Mouse (Mus musculus) kidney, postnatal 0 days (tissue): ENCODE measurements around the gene Nme3. TPM values are rescaled to one million over a fixed set of nuclear protein-coding genes. Genes with fewer than 3 reads are reported as not detected.

ENCODE experiments used
- ATAC-seq: fragments of 200-750 bp; cut with Nextera tagmentation; replicated peaks from 2 replicates; pipeline ENCODE4 v1.8.0; 2017; ENCODE audit warnings: low read depth, moderate number of reproducible peaks, moderate TSS enrichment, moderate library complexity; ENCODE audit not compliant: low FRiP score
- DNase-seq: peaks from one replicate; pipeline ENCODE4 v3.0.0-alpha.2; 2016; ENCODE audit warnings: low spot score
- H3K27ac ChIP-seq: fragments of 300-500 bp; sonication (generic); 2 replicates; pipeline ENCODE4 v1.5.1; 2014; ENCODE audit warnings: mild to moderate bottlenecking
- H3K27me3 ChIP-seq: fragments of 300-500 bp; sonication (generic); 2 replicates; pipeline ENCODE4 v1.6.1; 2014; ENCODE audit warnings: low read length, mixed read lengths; ENCODE audit not compliant: insufficient read depth
- H3K36me3 ChIP-seq: fragments of 300-500 bp; sonication (generic); 2 replicates; pipeline ENCODE4 v1.6.1; 2014; ENCODE audit warnings: low read length, mixed read lengths; ENCODE audit not compliant: insufficient read depth
- H3K4me1 ChIP-seq: fragments of 300-500 bp; sonication (generic); replicated peaks from 2 replicates; pipeline ENCODE4 v1.6.1; 2014; ENCODE audit warnings: antibody characterized with exemption, low read length, mixed read lengths; ENCODE audit not compliant: insufficient read depth
- H3K4me2 ChIP-seq: fragments of 300-500 bp; sonication (generic); 2 replicates; pipeline ENCODE4 v1.6.1; 2014; ENCODE audit warnings: mild to moderate bottlenecking, low read length, moderate library complexity, mixed read lengths
- H3K4me3 ChIP-seq: fragments of 300-500 bp; sonication (generic); replicated peaks from 2 replicates; pipeline ENCODE4 v1.5.1; 2014; ENCODE audit warnings: low read depth, low read length
- H3K9ac ChIP-seq: fragments of 300-500 bp; sonication (generic); 2 replicates; pipeline ENCODE4 v1.6.1; 2014; ENCODE audit warnings: low read depth, low read length
- H3K9me3 ChIP-seq: fragments of 300-500 bp; sonication (generic); replicated peaks from 2 replicates; pipeline ENCODE4 v1.6.1; 2016; ENCODE audit warnings: low read length, inconsistent platforms, mixed read lengths
- CTCF ChIP-seq: IDR thresholded peaks from 2 replicates; pipeline ENCODE4 v1.5.1; 2016; ENCODE audit warnings: antibody characterized with exemption, low read depth, mild to moderate bottlenecking, moderate library complexity
- WGBS: fragments of 180-500 bp; shearing (Covaris S2); extraction: QIAGEN DNeasy Blood & Tissue Kit; methylation state at CpG from one replicate; pipeline ENCODE4 v1.1.7; 2014; 5-methylcytosine and 5-hydroxymethylcytosine counted together
- polyA plus RNA-seq: library from polyadenylated mRNA; unstranded; fragments of >200 nt; fragmentation: Nextera tagmentation; extraction: Ambion mirVana; gene quantifications from 2 replicates; pipeline ENCODE4 v1.2.1, GENCODE M21; 2015

Gene Nme3
- polyA plus RNA-seq, 1 experiment from 2014 or later = 93.1 TPM

GRCm38 (mm10) chr17:24861785-24862184 lies 34.5 kb upstream of the Nme3 start:
- no peak overlapping the region for H3K27ac ChIP-seq
- DNase-seq (no peak), ATAC-seq (no peak)
- no peaks in the 10 kb centered on the region for H3K9me3 ChIP-seq
- no peak for TF ChIP-seq CTCF
- no peak overlapping the region for H3K4me2 ChIP-seq
- WGBS = 89% methylated on average over 3 of the region's 3 CpGs
- no peaks in the 10 kb centered on the region for H3K27me3 ChIP-seq
- no peaks in the 10 kb centered on the region for H3K4me1 ChIP-seq
- H3K36me3 ChIP-seq = peaks cover 35% of the 10 kb centered on the region
- no peak overlapping the region for H3K9ac ChIP-seq
- H3K4me3 ChIP-seq = no peak overlapping the region

GRCm38 (mm10) chr17:24865776-24866175 lies 30.5 kb upstream of the Nme3 start, which contains the start of gene Igfals:
TSS of gene Igfals (plus strand) at chr17:24865997.
- no peak within 1 kb of the TSS for H3K9ac ChIP-seq
- peaks cover 33% of the 10 kb centered on the region for H3K36me3 ChIP-seq
- TF ChIP-seq CTCF = no peak
- no peaks in the 10 kb centered on the region for H3K4me1 ChIP-seq
- H3K27me3 ChIP-seq = no peaks in the 10 kb centered on the region
- H3K4me3 ChIP-seq = no peak within 1 kb of the TSS
- no peak within 1 kb of the TSS for H3K4me2 ChIP-seq
- no peak within 1 kb of the TSS for H3K27ac ChIP-seq
- DNase-seq = no peak
- WGBS = 91% methylated on average over 8 of the region's 8 CpGs
- no peak for ATAC-seq
- no peaks in the 10 kb centered on the region for H3K9me3 ChIP-seq

GRCm38 (mm10) chr17:24867914-24868313 lies 28.4 kb upstream of the Nme3 start:
- Histone ChIP-seq H3K4me1 (no peaks in the 10 kb centered on the region), H3K27me3 (no peaks in the 10 kb centered on the region), H3K9ac (no peak overlapping the region), H3K4me2 (no peak overlapping the region), H3K36me3 (0 out of 2 replicates have a peak, but pooled peaks cover 16% of the 10 kb centered on the region), H3K4me3 (no peak overlapping the region), H3K27ac (no peak overlapping the region), H3K9me3 (no peaks in the 10 kb centered on the region)
- TF ChIP-seq CTCF = no peak
- 88% methylated on average over 10 of the region's 10 CpGs for WGBS
- ATAC-seq (no peak), DNase-seq (no peak)

- Histone ChIP-seq H3K9me3 (no peaks in the 10 kb centered on the region), H3K4me3 (no peak overlapping the region), H3K4me2 (no peak overlapping the region), H3K27me3 (no peaks in the 10 kb centered on the region), H3K36me3 (no peaks in the 10 kb centered on the region), H3K4me1 (no peaks in the 10 kb centered on the region), H3K9ac (no peak overlapping the region), H3K27ac (no peak overlapping the region)
- WGBS = 53% methylated on average over 4 of the region's 4 CpGs
- DNase-seq = no peak
- ATAC-seq = no peak
- TF ChIP-seq CTCF = no peak
These were observed 22.4 kb upstream of the Nme3 start for GRCm38 (mm10) chr17:24873695-24874404.

GRCm38 (mm10) chr17:24874405-24874745 lies 21.9 kb upstream of the Nme3 start:
- ATAC-seq (no peak), DNase-seq (no peak)
- no peak overlapping the region for H3K4me2 ChIP-seq
- no peaks in the 10 kb centered on the region for H3K4me1 ChIP-seq
- H3K9me3 ChIP-seq = no peaks in the 10 kb centered on the region
- H3K27me3 ChIP-seq = no peaks in the 10 kb centered on the region
- H3K4me3 ChIP-seq = no peak overlapping the region
- no peaks in the 10 kb centered on the region for H3K36me3 ChIP-seq
- H3K27ac ChIP-seq = no peak overlapping the region
- no peak overlapping the region for H3K9ac ChIP-seq
- TF ChIP-seq CTCF = no peak
- WGBS = 71% methylated on average over 1 of the region's 1 CpGs

- no peaks in the 10 kb centered on the region for H3K4me1 ChIP-seq
- whole genome bisulfite sequencing = 79% methylated on average over 8 of the region's 8 CpGs
- H3K27me3 ChIP-seq = no peaks in the 10 kb centered on the region
- H3K9me3 ChIP-seq = no peaks in the 10 kb centered on the region
- H3K36me3 ChIP-seq = no peaks in the 10 kb centered on the region
- TF ChIP-seq CTCF = no peak
- no peak for DNase-seq
- H3K4me3 ChIP-seq = no peak overlapping the region
- H3K4me2 ChIP-seq = no peak overlapping the region
- 0 out of 2 replicates have a peak, but pooled peaks have one; percentile 15 for ATAC-seq
- no peak overlapping the region for H3K9ac ChIP-seq
- H3K27ac ChIP-seq = no peak overlapping the region
These were observed 21.3 kb upstream of the Nme3 start for GRCm38 (mm10) chr17:24874989-24875388.
